Mouse (Mus musculus): ENCODE results near the gene Ola1. TPM values are rescaled to one million over a fixed set of nuclear protein-coding genes. Genes with fewer than 3 reads are reported as not detected.

The Ola1 gene
- polyA plus RNA-seq, 1 experiment from 2014 or later = 101 TPM

Other genes with a start within 250 kb of the Ola1 start
- gene Sp3, start 238.5 kb downstream of the Ola1 start, polyA plus RNA-seq (2016; fragmentation: Nextera tagmentation; extraction: Ambion mirVana) = 53.0 and 55.4 TPM in 2 replicates
- not detected in 2 replicates for gene Gm11084, start 232.2 kb downstream of the Ola1 start, polyA plus RNA-seq (2016; fragmentation: Nextera tagmentation; extraction: Ambion mirVana)
- 0.39 and 0.67 TPM in 2 replicates for gene Sp9, start 53.0 kb upstream of the Ola1 start, polyA plus RNA-seq (2016; fragmentation: Nextera tagmentation; extraction: Ambion mirVana)
- gene Scrn3, start 93.7 kb upstream of the Ola1 start, polyA plus RNA-seq (2016; fragmentation: Nextera tagmentation; extraction: Ambion mirVana) = 14.7 and 15.3 TPM in 2 replicates
- gene Cir1, start 93.8 kb upstream of the Ola1 start, polyA plus RNA-seq (2016; fragmentation: Nextera tagmentation; extraction: Ambion mirVana) = 16.8 and 18.0 TPM in 2 replicates
- gene Gpr155, start 167.6 kb upstream of the Ola1 start, polyA plus RNA-seq (2016; fragmentation: Nextera tagmentation; extraction: Ambion mirVana) = 2.8 and 4.3 TPM in 2 replicates

All from embryonic facial prominence, embryonic 10.5 days (tissue).